Mouse (Mus musculus) midbrain, embryonic 12.5 days (tissue): ENCODE measurements at regions not wholly inside any gene's neighbourhood (a gene's known extent, or its start where the extent isn't known, plus 50 kb on each side); places are given as distances from the start of the nearest gene placed in this dataset.

ENCODE experiments used
- ATAC-seq: fragments of 200-750 bp; cut with Nextera tagmentation; 2 replicates; pipeline ENCODE4 v1.8.0; 2017; ENCODE audit warnings: low read depth, moderate TSS enrichment, moderate library complexity; ENCODE audit not compliant: low FRiP score
- H3K27ac ChIP-seq: fragments of 300-500 bp; sonication (generic); replicated peaks from 2 replicates; pipeline ENCODE4 v1.5.1; 2016; ENCODE audit warnings: mild to moderate bottlenecking
- H3K27me3 ChIP-seq: fragments of 300-500 bp; sonication (generic); 2 replicates; pipeline ENCODE4 v1.6.1; 2016; ENCODE audit warnings: mild to moderate bottlenecking
- H3K36me3 ChIP-seq: fragments of 300-500 bp; sonication (generic); 2 replicates; pipeline ENCODE4 v1.6.1; 2016
- H3K4me1 ChIP-seq: fragments of 300-500 bp; sonication (generic); 2 replicates; pipeline ENCODE4 v1.6.1; 2016
- H3K4me2 ChIP-seq: fragments of 300-500 bp; sonication (generic); replicated peaks from 2 replicates; pipeline ENCODE4 v1.6.1; 2016; ENCODE audit warnings: mild to moderate bottlenecking, moderate library complexity
- H3K4me3 ChIP-seq: fragments of 300-500 bp; sonication (generic); 2 replicates; pipeline ENCODE4 v1.5.1; 2016; ENCODE audit warnings: mild to moderate bottlenecking
- H3K9ac ChIP-seq: fragments of 300-500 bp; sonication (generic); replicated peaks from 2 replicates; pipeline ENCODE4 v1.6.1; 2016; ENCODE audit warnings: mild to moderate bottlenecking, moderate library complexity
- H3K9me3 ChIP-seq: fragments of 300-500 bp; sonication (generic); 2 replicates; pipeline ENCODE4 v1.6.1; 2016; ENCODE audit warnings: mild to moderate bottlenecking
- WGBS: fragments of 180-500 bp; shearing (Covaris S2); methylation state at CpG from one replicate; pipeline ENCODE4 v1.1.7; 2016; 5-methylcytosine and 5-hydroxymethylcytosine counted together

GRCm38 (mm10) chr12:110203271-110204014, 75.4 kb upstream of the Dio3 start:
- no peak for ATAC-seq
- Histone ChIP-seq H3K36me3 (no peaks in the 10 kb centered on the region), H3K4me3 (no peak overlapping the region), H3K9me3 (no peaks in the 10 kb centered on the region), H3K27me3 (peaks cover 3% of the 10 kb centered on the region; the same call in 1 of the 2 replicates), H3K4me2 (no peak overlapping the region), H3K27ac (no peak overlapping the region), H3K9ac (no peak overlapping the region), H3K4me1 (peaks cover 10% of the 10 kb centered on the region)
- WGBS, result 82% methylated on average over 13 of the region's 13 CpGs

- Histone ChIP-seq H3K4me3 (no peak overlapping the region), H3K9me3 (no peaks in the 10 kb centered on the region), H3K4me1 (peaks cover 10% of the 10 kb centered on the region), H3K9ac (no peak overlapping the region), H3K4me2 (no peak overlapping the region), H3K36me3 (no peaks in the 10 kb centered on the region), H3K27ac (no peak overlapping the region), H3K27me3 (peaks cover 8% of the 10 kb centered on the region; the same call in 1 of the 2 replicates)
- no peak for ATAC-seq
- WGBS, result 82% methylated on average over 6 of the region's 6 CpGs
These were observed 74.5 kb upstream of the Dio3 start for GRCm38 (mm10) chr12:110204246-110204989.

GRCm38 (mm10) chr12:110206271-110206670, 72.6 kb upstream of the Dio3 start:
- Histone ChIP-seq H3K4me2 (no peak overlapping the region), H3K27me3 (peaks cover 10% of the 10 kb centered on the region; the same call in 1 of the 2 replicates), H3K9ac (no peak overlapping the region), H3K4me3 (no peak overlapping the region), H3K36me3 (no peaks in the 10 kb centered on the region), H3K9me3 (no peaks in the 10 kb centered on the region), H3K27ac (no peak overlapping the region), H3K4me1 (peaks cover 10% of the 10 kb centered on the region)
- WGBS, result 55% methylated on average over 5 of the region's 5 CpGs
- ATAC-seq, result no peak

- Histone ChIP-seq H3K36me3 (no peaks in the 10 kb centered on the region), H3K9ac (no peak overlapping the region), H3K27me3 (peaks cover 10% of the 10 kb centered on the region; the same call in 1 of the 2 replicates), H3K4me2 (no peak overlapping the region), H3K4me1 (peaks cover 10% of the 10 kb centered on the region), H3K27ac (no peak overlapping the region), H3K4me3 (no peak overlapping the region), H3K9me3 (no peaks in the 10 kb centered on the region)
- no peak for ATAC-seq
- 10% methylated on average over 6 of the region's 6 CpGs for WGBS
These were observed 72.1 kb upstream of the Dio3 start for GRCm38 (mm10) chr12:110206812-110207211.

- H3K9ac ChIP-seq, result no peak overlapping the region
- no peak for ATAC-seq
These were observed 71.5 kb upstream of the Dio3 start for GRCm38 (mm10) chr12:110207246-110207852.

GRCm38 (mm10) chr12:110212716-110213115, 66.2 kb upstream of the Dio3 start:
- H3K4me3 ChIP-seq, result no peak overlapping the region
- no peak for ATAC-seq
- H3K4me1 ChIP-seq, result peaks cover 11% of the 10 kb centered on the region
- no peaks in the 10 kb centered on the region for H3K9me3 ChIP-seq
- H3K27me3 ChIP-seq, result peaks cover 16% of the 10 kb centered on the region; the same call in 1 of the 2 replicates
- WGBS, result 77% methylated on average over 4 of the region's 4 CpGs
- no peak overlapping the region for H3K27ac ChIP-seq
- H3K4me2 ChIP-seq, result no peak overlapping the region
- H3K36me3 ChIP-seq, result no peaks in the 10 kb centered on the region
- H3K9ac ChIP-seq, result no peak overlapping the region

More at GRCm38 (mm10) chr12:110207246-110207852, 71.5 kb upstream of the Dio3 start:
- Histone ChIP-seq H3K4me2 (no peak overlapping the region), H3K36me3 (no peaks in the 10 kb centered on the region), H3K9me3 (no peaks in the 10 kb centered on the region), H3K4me3 (no peak overlapping the region), H3K27ac (no peak overlapping the region), H3K27me3 (peaks cover 10% of the 10 kb centered on the region; the same call in 1 of the 2 replicates), H3K4me1 (peaks cover 10% of the 10 kb centered on the region)
- WGBS, result 23% methylated on average over 9 of the region's 9 CpGs

GRCm38 (mm10) chr12:110214833-110215232, 64.0 kb upstream of the Dio3 start:
- H3K27ac ChIP-seq, result no peak overlapping the region
- H3K9ac ChIP-seq, result no peak overlapping the region
- 53% methylated on average over 8 of the region's 8 CpGs for WGBS
- ATAC-seq, result no peak
- peaks cover 9% of the 10 kb centered on the region for H3K4me1 ChIP-seq
- no peak overlapping the region for H3K4me3 ChIP-seq
- H3K36me3 ChIP-seq, result no peaks in the 10 kb centered on the region
- 0 out of 2 replicates have a peak, but pooled peaks cover 5% of the 10 kb centered on the region for H3K27me3 ChIP-seq
- H3K9me3 ChIP-seq, result no peaks in the 10 kb centered on the region
- H3K4me2 ChIP-seq, result no peak overlapping the region

GRCm38 (mm10) chr12:110215311-110215710, 63.6 kb upstream of the Dio3 start:
- no peaks in the 10 kb centered on the region for H3K9me3 ChIP-seq
- peaks cover 9% of the 10 kb centered on the region for H3K4me1 ChIP-seq
- no peak for ATAC-seq
- WGBS, result 75% methylated on average over 6 of the region's 6 CpGs
- no peak overlapping the region for H3K4me2 ChIP-seq
- no peak overlapping the region for H3K27ac ChIP-seq
- no peak overlapping the region for H3K9ac ChIP-seq
- H3K27me3 ChIP-seq, result 0 out of 2 replicates have a peak, but pooled peaks cover 5% of the 10 kb centered on the region
- H3K4me3 ChIP-seq, result no peak overlapping the region
- no peaks in the 10 kb centered on the region for H3K36me3 ChIP-seq

- Histone ChIP-seq H3K9me3 (no peaks in the 10 kb centered on the region), H3K27ac (no peak overlapping the region), H3K27me3 (0 out of 2 replicates have a peak, but pooled peaks cover 4% of the 10 kb centered on the region), H3K4me3 (no peak overlapping the region), H3K36me3 (no peaks in the 10 kb centered on the region), H3K9ac (no peak overlapping the region), H3K4me2 (no peak overlapping the region), H3K4me1 (peaks cover 3% of the 10 kb centered on the region)
- no peak for ATAC-seq
- 84% methylated on average over 8 of the region's 8 CpGs for WGBS
These were observed 59.1 kb upstream of the Dio3 start for GRCm38 (mm10) chr12:110219750-110220149.

GRCm38 (mm10) chr12:110220516-110220915, 58.4 kb upstream of the Dio3 start:
- no peaks in the 10 kb centered on the region for H3K4me1 ChIP-seq
- no peak overlapping the region for H3K27ac ChIP-seq
- ATAC-seq, result no peak
- H3K4me3 ChIP-seq, result no peak overlapping the region
- H3K4me2 ChIP-seq, result no peak overlapping the region
- H3K27me3 ChIP-seq, result 0 out of 2 replicates have a peak, but pooled peaks cover 4% of the 10 kb centered on the region
- no peak overlapping the region for H3K9ac ChIP-seq
- no peaks in the 10 kb centered on the region for H3K9me3 ChIP-seq
- WGBS, result 78% methylated on average over 8 of the region's 8 CpGs
- H3K36me3 ChIP-seq, result no peaks in the 10 kb centered on the region

GRCm38 (mm10) chr12:110221184-110221583, 57.7 kb upstream of the Dio3 start:
- H3K9ac ChIP-seq, result no peak overlapping the region
- no peak overlapping the region for H3K4me2 ChIP-seq
- H3K27me3 ChIP-seq, result 0 out of 2 replicates have a peak, but pooled peaks cover 4% of the 10 kb centered on the region
- no peaks in the 10 kb centered on the region for H3K9me3 ChIP-seq
- WGBS, result 59% methylated on average over 4 of the region's 4 CpGs
- H3K4me3 ChIP-seq, result no peak overlapping the region
- no peaks in the 10 kb centered on the region for H3K36me3 ChIP-seq
- no peak overlapping the region for H3K27ac ChIP-seq
- no peaks in the 10 kb centered on the region for H3K4me1 ChIP-seq
- no peak for ATAC-seq

GRCm38 (mm10) chr12:110221679-110222078, 57.2 kb upstream of the Dio3 start:
- Histone ChIP-seq H3K4me2 (no peak overlapping the region), H3K9ac (no peak overlapping the region), H3K9me3 (no peaks in the 10 kb centered on the region), H3K4me1 (no peaks in the 10 kb centered on the region), H3K27me3 (0 out of 2 replicates have a peak, but pooled peaks cover 4% of the 10 kb centered on the region), H3K36me3 (no peaks in the 10 kb centered on the region), H3K27ac (no peak overlapping the region), H3K4me3 (no peak overlapping the region)
- no peak for ATAC-seq
- whole genome bisulfite sequencing, result 66% methylated on average over 3 of the region's 3 CpGs
